Mouse (Mus musculus) hindbrain, embryonic 16.5 days (tissue): ENCODE results near the gene Trnau1ap. TPM values are rescaled to one million over a fixed set of nuclear protein-coding genes. Genes with fewer than 3 reads are reported as not detected.
A peak's percentile ranks its signal among the peaks of the same experiment; 100 is the strongest.

Experiments
- ATAC-seq: fragments of 200-750 bp; cut with Nextera tagmentation; 2 replicates; pipeline ENCODE4 v1.8.0; 2017; ENCODE audit warnings: moderate TSS enrichment, moderate library complexity
- H3K27ac ChIP-seq: fragments of 300-500 bp; sonication (generic); 2 replicates; pipeline ENCODE4 v1.5.1; 2014; ENCODE audit warnings: low read depth, mild to moderate bottlenecking, control low read depth, low read length, moderate library complexity
- H3K27me3 ChIP-seq: fragments of 300-500 bp; sonication (generic); replicated peaks from 2 replicates; pipeline ENCODE4 v1.6.1; 2014; ENCODE audit warnings: low read length; ENCODE audit not compliant: control insufficient read depth, insufficient read depth
- H3K36me3 ChIP-seq: fragments of 300-500 bp; sonication (generic); 2 replicates; pipeline ENCODE4 v1.6.1; 2014; ENCODE audit warnings: mild to moderate bottlenecking, low read length, moderate library complexity, mixed read lengths; ENCODE audit not compliant: control insufficient read depth, insufficient read depth
- H3K4me1 ChIP-seq: fragments of 300-500 bp; sonication (generic); 2 replicates; pipeline ENCODE4 v1.6.1; 2014; ENCODE audit warnings: low read depth, low read length; ENCODE audit not compliant: control insufficient read depth, insufficient read depth
- H3K4me2 ChIP-seq: fragments of 300-500 bp; sonication (generic); 2 replicates; pipeline ENCODE4 v1.6.1; 2014; ENCODE audit warnings: mild to moderate bottlenecking, low read length, control low read depth, moderate library complexity
- H3K4me3 ChIP-seq: fragments of 300-500 bp; sonication (generic); 2 replicates; pipeline ENCODE4 v1.5.1; 2014; ENCODE audit warnings: mild to moderate bottlenecking, low read length, control low read depth, moderate library complexity
- H3K9ac ChIP-seq: fragments of 300-500 bp; sonication (generic); 2 replicates; pipeline ENCODE4 v1.6.1; 2014; ENCODE audit warnings: low read depth, mild to moderate bottlenecking, control low read depth, low read length, moderate library complexity
- H3K9me3 ChIP-seq: fragments of 300-500 bp; sonication (generic); 2 replicates; pipeline ENCODE4 v1.6.1; 2014; ENCODE audit warnings: mild to moderate bottlenecking, low read length, moderate library complexity; ENCODE audit not compliant: control insufficient read depth
- WGBS: fragments of 180-500 bp; shearing (Covaris S2); extraction: QIAGEN DNeasy Blood & Tissue Kit; methylation state at CpG from one replicate; pipeline ENCODE4 v1.1.7; 2014; 5-methylcytosine and 5-hydroxymethylcytosine counted together
- polyA plus RNA-seq: library from polyadenylated mRNA; unstranded; fragments of >200 nt; fragmentation: Nextera tagmentation; extraction: Ambion mirVana; gene quantifications from 2 replicates; pipeline ENCODE4 v1.2.1, GENCODE M21; 2015

Trnau1ap gene
- polyA plus RNA-seq, 1 experiment from 2014 or later: 75.2 TPM

DNA sequence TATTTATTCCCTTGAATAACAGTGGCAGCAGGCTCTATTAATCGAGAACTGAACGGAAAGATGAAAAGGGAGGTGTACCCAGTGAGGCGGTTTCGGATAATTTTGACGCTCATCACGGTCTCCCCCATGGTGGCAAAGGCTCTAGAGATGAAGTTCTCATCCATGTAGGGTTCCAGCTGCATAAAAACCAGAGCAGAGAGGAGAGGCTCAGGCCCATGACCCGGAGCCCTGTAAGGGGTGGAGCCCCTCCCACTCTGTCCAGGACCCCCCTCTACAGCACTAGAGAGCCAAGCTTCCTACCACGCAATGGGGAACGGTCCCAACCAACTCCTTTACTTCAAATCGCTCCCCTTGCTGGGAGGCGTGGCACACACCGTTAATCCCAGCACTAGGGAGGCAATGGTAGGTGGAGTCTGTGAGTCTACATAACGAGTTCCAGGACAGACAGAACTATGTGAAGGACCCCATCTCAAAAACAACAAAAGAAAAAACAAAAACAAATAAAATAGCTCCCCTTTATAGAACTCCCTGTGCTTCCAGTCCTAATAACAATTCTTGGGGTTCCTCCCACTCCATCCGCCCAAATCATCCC, 851 bp downstream of the Trnau1ap start:
- Histone ChIP-seq H3K4me1 (peaks cover 16% of the 10 kb centered on the region), H3K36me3 (peaks cover 12% of the 10 kb centered on the region), H3K27me3 (no peaks in the 10 kb centered on the region), H3K9me3 (no peaks in the 10 kb centered on the region), H3K4me2 (peak overlapping the region; percentile 82), H3K9ac (peak overlapping the region; percentile 96), H3K27ac (peak overlapping the region; percentile 86; the same call in 1 of the 2 replicates), H3K4me3 (peak overlapping the region; percentile 88)
- 0 out of 2 replicates have a peak, but pooled peaks have one; percentile 16 for ATAC-seq
- WGBS: 48% methylated on average over 14 of the region's 14 CpGs

DNA sequence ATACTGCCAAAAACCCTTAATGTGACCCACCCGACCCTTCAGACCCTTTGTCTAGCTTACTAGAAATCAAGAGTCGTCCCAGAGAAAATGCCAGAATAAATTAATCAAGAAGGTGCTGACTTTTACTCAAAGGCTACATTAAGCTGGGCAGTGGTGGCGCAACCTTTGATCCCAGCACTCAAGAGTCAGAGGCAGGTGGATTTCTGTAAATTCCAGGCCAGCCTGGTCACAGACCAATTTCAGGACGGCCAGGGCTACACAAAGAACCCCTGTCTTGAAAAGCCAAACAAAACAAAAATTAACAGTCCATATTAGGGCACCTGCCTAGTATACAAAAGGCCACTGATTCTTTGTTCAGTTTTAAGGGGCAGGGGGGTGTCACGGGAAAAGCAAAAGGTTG, 2.9 kb downstream of the Trnau1ap start:
- 78% methylated on average over 5 of the region's 5 CpGs for WGBS

DNA sequence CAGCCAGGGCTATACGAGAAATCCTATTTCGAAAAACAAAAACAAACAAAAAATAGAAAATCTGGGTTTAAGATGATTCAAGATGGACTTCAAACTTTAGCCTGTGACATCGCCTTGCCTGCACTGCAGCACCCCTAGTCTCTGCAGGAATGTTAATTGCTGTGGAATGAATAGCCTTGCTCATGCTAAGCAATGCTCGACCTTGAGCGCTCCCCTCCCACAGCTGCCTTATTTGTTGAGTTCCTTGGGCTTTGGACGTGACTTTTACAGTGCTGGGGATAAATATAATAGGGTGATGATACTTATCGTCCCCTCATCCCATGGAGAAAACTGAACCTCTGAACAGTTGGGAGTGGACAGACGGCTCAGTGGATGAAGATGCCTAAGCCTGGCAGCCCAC, 13.6 kb downstream of the Trnau1ap start:
- H3K27me3 ChIP-seq: no peaks in the 10 kb centered on the region
- H3K9ac ChIP-seq: no peak overlapping the region
- H3K4me3 ChIP-seq: no peak overlapping the region
- no peaks in the 10 kb centered on the region for H3K4me1 ChIP-seq
- WGBS: 87% methylated on average over 8 of the region's 8 CpGs
- H3K36me3 ChIP-seq: peaks cover 52% of the 10 kb centered on the region
- H3K4me2 ChIP-seq: no peak overlapping the region
- H3K27ac ChIP-seq: no peak overlapping the region
- no peaks in the 10 kb centered on the region for H3K9me3 ChIP-seq
- no peak for ATAC-seq

More for the DNA sequence above, 2.9 kb downstream of the Trnau1ap start:
- Histone ChIP-seq H3K9ac (no peak overlapping the region), H3K27ac (no peak overlapping the region), H3K4me3 (no peak overlapping the region), H3K27me3 (no peaks in the 10 kb centered on the region), H3K36me3 (peaks cover 14% of the 10 kb centered on the region), H3K4me2 (no peak overlapping the region), H3K4me1 (peaks cover 16% of the 10 kb centered on the region), H3K9me3 (no peaks in the 10 kb centered on the region)
- no peak for ATAC-seq

DNA sequence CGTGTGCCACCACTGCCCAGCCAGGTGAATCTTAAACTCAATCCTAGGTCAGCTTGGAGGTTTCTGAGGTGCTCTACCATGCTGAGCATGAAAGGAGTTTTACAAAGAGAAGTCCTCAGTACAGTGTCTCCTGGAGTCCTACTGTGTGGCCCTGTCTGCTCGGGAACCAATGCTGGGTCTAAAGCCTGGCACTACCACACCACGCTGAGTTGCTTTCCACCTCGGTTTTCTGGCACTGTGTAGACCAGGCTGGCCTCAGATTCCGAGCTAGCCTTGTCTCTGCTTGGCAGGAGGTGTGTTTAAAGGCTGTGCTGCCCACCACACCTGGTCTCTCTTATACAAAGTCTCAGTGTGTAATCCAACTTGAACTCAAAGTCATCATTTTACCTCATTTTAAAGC, 16.7 kb downstream of the Trnau1ap start:
- Histone ChIP-seq H3K27me3 (no peaks in the 10 kb centered on the region), H3K9ac (no peak overlapping the region), H3K4me3 (no peak overlapping the region), H3K27ac (no peak overlapping the region), H3K9me3 (no peaks in the 10 kb centered on the region), H3K36me3 (peaks cover 44% of the 10 kb centered on the region), H3K4me2 (no peak overlapping the region), H3K4me1 (peaks cover 10% of the 10 kb centered on the region)
- WGBS: 83% methylated on average over 5 of the region's 5 CpGs
- ATAC-seq: no peak

DNA sequence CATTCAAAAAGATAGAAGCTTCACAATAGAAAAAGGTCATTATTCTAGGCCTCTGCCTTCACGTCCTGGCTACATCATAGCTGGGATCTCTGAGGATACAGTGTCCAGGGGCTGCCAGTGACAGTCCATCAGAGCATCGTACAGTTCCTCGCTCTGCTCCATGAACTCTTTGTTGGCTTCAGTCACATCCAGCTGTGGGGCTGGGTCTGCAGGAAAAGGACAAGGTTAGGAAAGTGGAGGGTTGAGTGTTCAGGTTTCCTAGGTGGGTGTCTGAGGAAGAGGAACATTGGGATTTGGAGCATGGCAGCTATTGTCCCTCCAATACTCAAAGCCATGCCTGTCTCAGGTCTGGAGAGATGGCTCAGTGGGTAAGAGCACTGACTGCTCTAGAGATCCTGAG, 17.5 kb downstream of the Trnau1ap start:
- peaks cover 10% of the 10 kb centered on the region for H3K4me1 ChIP-seq

DNA sequence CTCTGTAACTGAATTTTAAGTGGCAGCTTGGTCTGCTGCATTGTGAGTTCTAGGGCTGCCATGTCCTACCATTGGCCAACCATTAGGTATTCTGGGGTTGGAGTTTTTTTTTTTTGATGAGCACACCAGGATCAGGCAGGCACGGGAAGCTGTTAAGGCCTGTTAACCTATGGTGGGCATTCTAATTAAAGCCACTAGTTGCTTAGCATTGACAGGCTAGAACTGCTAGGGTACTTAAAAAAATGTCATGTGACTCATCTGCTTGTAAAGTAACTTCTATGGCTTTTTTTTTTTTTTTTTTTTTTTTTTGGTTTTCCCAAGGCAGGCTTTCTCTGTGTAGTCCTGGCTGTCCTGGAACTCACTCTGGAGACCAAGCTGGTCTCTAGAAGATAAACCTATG, 18.1 kb downstream of the Trnau1ap start:
- peaks cover 10% of the 10 kb centered on the region for H3K4me1 ChIP-seq
- WGBS: 40% methylated on average over 1 of the region's 1 CpGs
- H3K4me2 ChIP-seq: no peak overlapping the region
- peaks cover 35% of the 10 kb centered on the region for H3K36me3 ChIP-seq
- no peaks in the 10 kb centered on the region for H3K9me3 ChIP-seq
- no peaks in the 10 kb centered on the region for H3K27me3 ChIP-seq
- H3K4me3 ChIP-seq: no peak overlapping the region
- no peak overlapping the region for H3K9ac ChIP-seq
- ATAC-seq: no peak
- no peak overlapping the region for H3K27ac ChIP-seq

More for the DNA sequence above, 17.5 kb downstream of the Trnau1ap start:
- Histone ChIP-seq H3K9ac (no peak overlapping the region), H3K27ac (no peak overlapping the region), H3K4me2 (no peak overlapping the region), H3K9me3 (no peaks in the 10 kb centered on the region), H3K4me3 (no peak overlapping the region), H3K36me3 (peaks cover 41% of the 10 kb centered on the region), H3K27me3 (no peaks in the 10 kb centered on the region)
- WGBS: 57% methylated on average over 3 of the region's 3 CpGs
- no peak for ATAC-seq

DNA sequence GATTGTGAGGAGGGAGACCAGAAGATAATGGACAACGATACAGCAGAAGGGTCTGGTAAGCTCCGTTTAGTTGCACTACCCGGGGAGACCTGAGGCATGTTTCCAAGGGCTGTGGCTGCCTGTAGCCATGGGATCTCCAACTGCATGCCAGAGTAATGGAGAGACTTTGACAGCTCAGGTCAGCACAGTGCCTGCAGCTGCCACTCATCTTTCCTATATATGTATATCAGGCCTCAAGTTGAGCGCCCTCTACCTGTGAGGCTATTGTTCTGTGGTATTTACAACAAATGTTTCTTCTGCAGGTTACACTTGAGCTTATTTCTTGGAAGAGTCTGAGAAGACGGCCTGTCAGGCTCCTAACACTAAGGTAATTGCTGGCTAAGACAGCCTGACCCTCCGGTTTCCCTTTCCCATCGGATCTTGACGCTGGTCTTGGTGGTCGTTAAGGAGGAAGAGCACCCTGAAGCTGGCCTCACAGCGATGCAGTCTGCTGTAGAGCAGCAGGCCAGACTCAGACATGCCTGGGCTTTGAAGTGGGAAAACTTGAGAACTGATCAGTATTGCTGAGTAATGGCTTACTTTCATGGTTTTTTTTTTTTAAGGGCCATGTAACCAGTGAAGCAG, 19.4 kb downstream of the Trnau1ap start:
- ATAC-seq: 0 out of 2 replicates have a peak, but pooled peaks have one; percentile 19
- Histone ChIP-seq H3K4me1 (peaks cover 10% of the 10 kb centered on the region), H3K27ac (peak overlapping the region; percentile 94), H3K9ac (peak overlapping the region; percentile 94), H3K36me3 (peaks cover 35% of the 10 kb centered on the region), H3K4me3 (peak overlapping the region; percentile 74), H3K4me2 (peak overlapping the region; percentile 82), H3K27me3 (no peaks in the 10 kb centered on the region), H3K9me3 (no peaks in the 10 kb centered on the region)
- WGBS: 33% methylated on average over 10 of the region's 10 CpGs

DNA sequence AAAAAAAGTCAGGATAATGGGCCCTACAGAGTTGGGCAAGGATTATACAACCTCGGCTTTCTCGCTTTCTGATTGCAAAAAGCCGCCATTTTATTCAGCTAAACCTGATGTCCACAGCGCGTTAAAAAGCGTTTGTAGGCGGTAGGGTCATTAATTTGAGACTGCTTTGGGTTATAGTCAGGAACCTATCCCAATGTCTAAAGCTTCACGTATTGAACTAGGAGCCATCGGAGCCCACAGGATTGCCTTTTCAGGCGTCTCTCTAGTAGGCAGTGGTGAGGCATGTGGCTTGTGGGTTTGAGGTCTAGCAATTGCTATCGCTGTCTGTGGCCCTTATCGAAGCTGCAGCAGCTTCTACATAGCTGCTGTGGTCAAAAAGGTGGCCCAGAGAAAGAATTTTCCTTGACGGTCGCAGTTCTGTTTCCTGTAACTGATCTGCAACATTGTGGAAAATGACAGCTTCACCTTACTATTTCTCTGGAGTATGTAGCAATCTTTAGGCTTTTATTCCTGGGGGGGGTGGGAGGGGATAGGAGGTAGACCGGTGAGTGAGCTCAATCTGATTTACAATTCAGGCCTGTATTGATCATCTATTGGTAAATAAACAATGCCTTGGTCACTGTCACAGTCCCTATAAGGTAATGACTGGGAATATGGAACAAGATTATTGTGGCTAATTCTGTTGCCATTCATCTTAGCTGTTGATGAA, 20.0 kb downstream of the Trnau1ap start:
- H3K27me3 ChIP-seq: no peaks in the 10 kb centered on the region
- peak overlapping the region; percentile 82 for H3K4me2 ChIP-seq
- WGBS: 0% methylated on average over 15 of the region's 15 CpGs
- peaks cover 10% of the 10 kb centered on the region for H3K4me1 ChIP-seq
- peaks cover 34% of the 10 kb centered on the region for H3K36me3 ChIP-seq
- peak overlapping the region; percentile 94 for H3K27ac ChIP-seq
- no peak for ATAC-seq
- H3K9me3 ChIP-seq: no peaks in the 10 kb centered on the region
- H3K9ac ChIP-seq: peak overlapping the region; percentile 94
- peak overlapping the region; percentile 74 for H3K4me3 ChIP-seq

DNA sequence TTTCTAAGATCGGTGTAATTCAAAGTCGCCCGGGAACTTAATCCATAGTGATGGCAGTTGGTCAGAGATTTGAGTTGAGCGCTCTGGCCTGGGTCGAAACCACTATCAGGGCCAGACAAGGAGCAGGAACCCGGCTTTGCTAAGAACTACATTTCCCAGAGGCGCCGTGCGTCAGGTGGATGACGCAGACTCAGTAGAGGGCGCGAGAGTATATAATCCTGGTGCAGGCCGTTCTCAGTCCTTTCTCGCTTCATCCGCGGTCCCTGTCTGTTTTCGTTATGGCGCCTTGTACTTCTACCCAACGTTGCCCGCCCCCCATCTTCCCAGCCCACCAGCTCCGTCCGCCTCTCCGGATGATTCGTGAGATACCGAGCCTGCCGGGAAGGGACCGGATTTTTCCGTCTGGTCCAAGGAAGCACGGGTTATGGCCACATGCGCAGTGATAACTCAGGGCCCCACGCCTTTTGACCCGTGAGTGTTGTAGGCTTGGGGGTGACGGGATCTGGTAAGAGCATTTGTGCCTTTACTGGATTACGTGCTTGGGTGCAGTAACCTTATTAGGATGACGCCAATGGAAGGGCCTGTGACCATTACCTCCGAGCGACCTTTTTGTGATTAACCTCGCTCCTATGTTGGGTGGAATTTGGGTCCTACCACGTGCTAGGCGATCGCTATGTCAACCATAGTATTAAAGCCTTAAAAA, 20.8 kb downstream of the Trnau1ap start:
- Histone ChIP-seq H3K4me1 (peaks cover 10% of the 10 kb centered on the region), H3K36me3 (peaks cover 28% of the 10 kb centered on the region), H3K27me3 (no peaks in the 10 kb centered on the region), H3K9me3 (no peaks in the 10 kb centered on the region), H3K27ac (peak overlapping the region; percentile 94), H3K4me3 (peak overlapping the region; percentile 74), H3K4me2 (peak overlapping the region; percentile 82), H3K9ac (peak overlapping the region; percentile 94)
- ATAC-seq: peak; percentile 93
- 1% methylated on average over 41 of the region's 41 CpGs for WGBS
